Mouse (Mus musculus): ENCODE measurements around the gene Rbbp4. TPM values are rescaled to one million over a fixed set of nuclear protein-coding genes. Genes with fewer than 3 reads are reported as not detected.
"Not testable (repeated sequence)": the region's sequence is repeated elsewhere in the genome, so short reads cannot be mapped to it uniquely, and the experiment has no call there.

Gene Rbbp4
- polyA plus RNA-seq, 1 experiment = 20.5 TPM

GRCm38 (mm10) chr4:129375821-129376220 lies 40.7 kb upstream of the Rbbp4 start:
- Histone ChIP-seq H3K4me1 (peaks cover 43% of the 10 kb centered on the region), H3K27me3 (replicated peaks) (peaks cover 28% of the 10 kb centered on the region), H3K4me3 (replicated peaks) (peak overlapping the region; percentile 38), H3K9me3 (no peaks in the 10 kb centered on the region), H3K36me3 (replicated peaks; ENCODE audit: low read length) (no peaks in the 10 kb centered on the region)
- no peak for TF ChIP-seq FLI1 (IDR thresholded peaks at IDR 0.05; ENCODE audit: low read length)
- TF ChIP-seq GATA1 (IDR thresholded peaks at IDR 0.05; ENCODE audit: borderline replicate concordance, low read length) = no peak

GRCm38 (mm10) chr4:129375000-129375399 lies 39.8 kb upstream of the Rbbp4 start:
- Histone ChIP-seq H3K9me3 (no peaks in the 10 kb centered on the region), H3K27me3 (replicated peaks) (peaks cover 28% of the 10 kb centered on the region), H3K4me3 (replicated peaks) (no peak overlapping the region), H3K36me3 (replicated peaks; ENCODE audit: low read length) (no peaks in the 10 kb centered on the region), H3K4me1 (peaks cover 36% of the 10 kb centered on the region)
- no peak for TF ChIP-seq FLI1 (IDR thresholded peaks at IDR 0.05; ENCODE audit: low read length)
- TF ChIP-seq GATA1 (IDR thresholded peaks at IDR 0.05; ENCODE audit: borderline replicate concordance, low read length) = no peak

- Histone ChIP-seq H3K27me3 (replicated peaks) (peaks cover 26% of the 10 kb centered on the region), H3K36me3 (replicated peaks; ENCODE audit: low read length) (no peaks in the 10 kb centered on the region), H3K4me3 (replicated peaks) (no peak overlapping the region), H3K9me3 (no peaks in the 10 kb centered on the region), H3K4me1 (peaks cover 29% of the 10 kb centered on the region)
- TF ChIP-seq GATA1 (IDR thresholded peaks at IDR 0.05; ENCODE audit: borderline replicate concordance, low read length) (no peak), FLI1 (IDR thresholded peaks at IDR 0.05; ENCODE audit: low read length) (no peak)
Measured at GRCm38 (mm10) chr4:129374219-129374755, 39.1 kb upstream of the Rbbp4 start.

GRCm38 (mm10) chr4:129373202-129373976 lies 38.2 kb upstream of the Rbbp4 start:
- Histone ChIP-seq H3K9me3 (no peaks in the 10 kb centered on the region), H3K4me3 (replicated peaks) (no peak overlapping the region), H3K36me3 (replicated peaks; ENCODE audit: low read length) (no peaks in the 10 kb centered on the region), H3K27me3 (replicated peaks) (peaks cover 20% of the 10 kb centered on the region), H3K4me1 (peaks cover 25% of the 10 kb centered on the region)
- TF ChIP-seq FLI1 (IDR thresholded peaks at IDR 0.05; ENCODE audit: low read length) (no peak), GATA1 (IDR thresholded peaks at IDR 0.05; ENCODE audit: borderline replicate concordance, low read length) (no peak)

- TF ChIP-seq FLI1 (IDR thresholded peaks at IDR 0.05; ENCODE audit: low read length) = no peak
- TF ChIP-seq GATA1 (IDR thresholded peaks at IDR 0.05; ENCODE audit: borderline replicate concordance, low read length) = no peak
- Histone ChIP-seq H3K36me3 (replicated peaks; ENCODE audit: low read length) (no peaks in the 10 kb centered on the region), H3K9me3 (no peaks in the 10 kb centered on the region), H3K27me3 (replicated peaks) (peaks cover 4% of the 10 kb centered on the region), H3K4me3 (replicated peaks) (no peak overlapping the region), H3K4me1 (peaks cover 14% of the 10 kb centered on the region)
Measured at GRCm38 (mm10) chr4:129371391-129371790, 36.2 kb upstream of the Rbbp4 start.

- Histone ChIP-seq H3K9me3 (no peaks in the 10 kb centered on the region), H3K36me3 (replicated peaks; ENCODE audit: low read length) (peaks cover under 1% of the 10 kb centered on the region), H3K4me3 (replicated peaks) (peak overlapping the region; percentile 89), H3K27me3 (replicated peaks) (peaks cover 7% of the 10 kb centered on the region), H3K4me1 (peaks cover 39% of the 10 kb centered on the region)
- TF ChIP-seq FLI1 (IDR thresholded peaks at IDR 0.05; ENCODE audit: low read length) (no peak), GATA1 (IDR thresholded peaks at IDR 0.05; ENCODE audit: borderline replicate concordance, low read length) (no peak)
Measured at GRCm38 (mm10) chr4:129365224-129365623, 30.1 kb upstream of the Rbbp4 start.

GRCm38 (mm10) chr4:129364379-129364778 lies 29.2 kb upstream of the Rbbp4 start:
- Histone ChIP-seq H3K9me3 (no peaks in the 10 kb centered on the region), H3K36me3 (replicated peaks; ENCODE audit: low read length) (peaks cover 7% of the 10 kb centered on the region), H3K4me1 (peaks cover 39% of the 10 kb centered on the region), H3K27me3 (replicated peaks) (peaks cover 9% of the 10 kb centered on the region), H3K4me3 (replicated peaks) (peak overlapping the region; percentile 5)
- TF ChIP-seq GATA1 (IDR thresholded peaks at IDR 0.05; ENCODE audit: borderline replicate concordance, low read length) (no peak), FLI1 (IDR thresholded peaks at IDR 0.05; ENCODE audit: low read length) (no peak)

- H3K9me3 ChIP-seq = no peaks in the 10 kb centered on the region
Measured at GRCm38 (mm10) chr4:129363463-129363862, 28.3 kb upstream of the Rbbp4 start.

GRCm38 (mm10) chr4:129362771-129363170 lies 27.6 kb upstream of the Rbbp4 start:
- TF ChIP-seq FLI1 (IDR thresholded peaks at IDR 0.05; ENCODE audit: low read length) = no peak
- no peaks in the 10 kb centered on the region for H3K9me3 ChIP-seq

More at GRCm38 (mm10) chr4:129363463-129363862, 28.3 kb upstream of the Rbbp4 start:
- TF ChIP-seq FLI1 (IDR thresholded peaks at IDR 0.05; ENCODE audit: low read length) (no peak), GATA1 (IDR thresholded peaks at IDR 0.05; ENCODE audit: borderline replicate concordance, low read length) (no peak)
- H3K4me1 ChIP-seq = peaks cover 39% of the 10 kb centered on the region
- peaks cover 9% of the 10 kb centered on the region for H3K27me3 ChIP-seq (replicated peaks)
- no peak overlapping the region for H3K4me3 ChIP-seq (replicated peaks)
- peaks cover 7% of the 10 kb centered on the region for H3K36me3 ChIP-seq (replicated peaks; ENCODE audit: low read length)

GRCm38 (mm10) chr4:129362238-129362637 lies 27.1 kb upstream of the Rbbp4 start:
- H3K4me1 ChIP-seq = peaks cover 42% of the 10 kb centered on the region
- H3K4me3 ChIP-seq (replicated peaks) = not testable (repeated sequence)
- H3K27me3 ChIP-seq (replicated peaks) = peaks cover 11% of the 10 kb centered on the region

More at GRCm38 (mm10) chr4:129362771-129363170, 27.6 kb upstream of the Rbbp4 start:
- H3K27me3 ChIP-seq (replicated peaks) = peaks cover 9% of the 10 kb centered on the region
- H3K36me3 ChIP-seq (replicated peaks; ENCODE audit: low read length) = peaks cover 7% of the 10 kb centered on the region
- no peak overlapping the region for H3K4me3 ChIP-seq (replicated peaks)
- H3K4me1 ChIP-seq = peaks cover 40% of the 10 kb centered on the region

More at GRCm38 (mm10) chr4:129362238-129362637, 27.1 kb upstream of the Rbbp4 start:
- H3K9me3 ChIP-seq; H3K36me3 ChIP-seq (replicated peaks; ENCODE audit: low read length): not testable (repeated sequence)

All from megakaryocyte, embryonic 14.5 days (primary cell).